Mouse (Mus musculus): ENCODE results near the gene Cdk5rap2. TPM values are rescaled to one million over a fixed set of nuclear protein-coding genes. Genes with fewer than 3 reads are reported as not detected.

Gene Cdk5rap2
- polyA plus RNA-seq, 1 experiment from 2014 or later = 14.8 TPM

- Histone ChIP-seq H3K27ac (ENCODE audit: low read depth, low read length) (no peak overlapping the region), H3K9me3 (replicated peaks; ENCODE audit: control insufficient read depth, low read length) (no peaks in the 10 kb centered on the region), H3K27me3 (ENCODE audit: control insufficient read depth, insufficient read depth, low read length) (no peaks in the 10 kb centered on the region), H3K36me3 (ENCODE audit: control insufficient read depth, insufficient read depth, low read length) (no peaks in the 10 kb centered on the region; the same call in 1 of the 2 replicates), H3K9ac (ENCODE audit: low read depth, low read length) (no peak overlapping the region), H3K4me3 (ENCODE audit: low read depth, low read length) (no peak overlapping the region), H3K4me2 (no peak overlapping the region), H3K4me1 (ENCODE audit: control insufficient read depth, insufficient read depth, low read length) (no peaks in the 10 kb centered on the region)
- WGBS (ENCODE audit: insufficient replicate concordance) = 63% methylated on average over 4 of the region's 4 CpGs
- no peak for ATAC-seq (replicated peaks; ENCODE audit: insufficient number of reproducible peaks, low FRiP score, low TSS enrichment)
These were observed 103.0 kb downstream of the Cdk5rap2 start for GRCm38 (mm10) chr4:70307230-70307629.

GRCm38 (mm10) chr4:70303870-70304269, 106.4 kb downstream of the Cdk5rap2 start:
- no peaks in the 10 kb centered on the region for H3K4me1 ChIP-seq (ENCODE audit: control insufficient read depth, insufficient read depth, low read length)
- 73% methylated on average over 4 of the region's 4 CpGs for WGBS (ENCODE audit: insufficient replicate concordance)
- no peak overlapping the region for H3K4me3 ChIP-seq (ENCODE audit: low read depth, low read length)
- no peak overlapping the region for H3K27ac ChIP-seq (ENCODE audit: low read depth, low read length)
- H3K27me3 ChIP-seq (ENCODE audit: control insufficient read depth, insufficient read depth, low read length) = no peaks in the 10 kb centered on the region
- no peak overlapping the region for H3K4me2 ChIP-seq
- ATAC-seq (replicated peaks; ENCODE audit: insufficient number of reproducible peaks, low FRiP score, low TSS enrichment) = no peak
- H3K36me3 ChIP-seq (ENCODE audit: control insufficient read depth, insufficient read depth, low read length) = peaks cover 6% of the 10 kb centered on the region
- H3K9ac ChIP-seq (ENCODE audit: low read depth, low read length) = no peak overlapping the region
- H3K9me3 ChIP-seq (replicated peaks; ENCODE audit: control insufficient read depth, low read length) = no peaks in the 10 kb centered on the region

GRCm38 (mm10) chr4:70301187-70301586, 109.1 kb downstream of the Cdk5rap2 start:
- ATAC-seq (replicated peaks; ENCODE audit: insufficient number of reproducible peaks, low FRiP score, low TSS enrichment) = no peak
- H3K27ac ChIP-seq (ENCODE audit: low read depth, low read length) = no peak overlapping the region
- WGBS (ENCODE audit: insufficient replicate concordance) = 90% methylated on average over 9 of the region's 9 CpGs
- H3K4me3 ChIP-seq (ENCODE audit: low read depth, low read length) = no peak overlapping the region
- H3K4me2 ChIP-seq = no peak overlapping the region
- H3K9ac ChIP-seq (ENCODE audit: low read depth, low read length) = no peak overlapping the region
- no peaks in the 10 kb centered on the region for H3K27me3 ChIP-seq (ENCODE audit: control insufficient read depth, insufficient read depth, low read length)
- no peaks in the 10 kb centered on the region for H3K9me3 ChIP-seq (replicated peaks; ENCODE audit: control insufficient read depth, low read length)
- peaks cover 9% of the 10 kb centered on the region for H3K36me3 ChIP-seq (ENCODE audit: control insufficient read depth, insufficient read depth, low read length)
- no peaks in the 10 kb centered on the region for H3K4me1 ChIP-seq (ENCODE audit: control insufficient read depth, insufficient read depth, low read length)

GRCm38 (mm10) chr4:70289361-70289760, 120.9 kb downstream of the Cdk5rap2 start:
- Histone ChIP-seq H3K36me3 (ENCODE audit: control insufficient read depth, insufficient read depth, low read length) (peaks cover 4% of the 10 kb centered on the region), H3K9me3 (replicated peaks; ENCODE audit: control insufficient read depth, low read length) (no peaks in the 10 kb centered on the region), H3K9ac (ENCODE audit: low read depth, low read length) (no peak overlapping the region), H3K4me1 (ENCODE audit: control insufficient read depth, insufficient read depth, low read length) (0 out of 2 replicates have a peak, but pooled peaks cover 3% of the 10 kb centered on the region), H3K27me3 (ENCODE audit: control insufficient read depth, insufficient read depth, low read length) (no peaks in the 10 kb centered on the region), H3K4me2 (no peak overlapping the region), H3K27ac (ENCODE audit: low read depth, low read length) (no peak overlapping the region), H3K4me3 (ENCODE audit: low read depth, low read length) (no peak overlapping the region)
- no peak for ATAC-seq (replicated peaks; ENCODE audit: insufficient number of reproducible peaks, low FRiP score, low TSS enrichment)
- WGBS (ENCODE audit: insufficient replicate concordance) = 92% methylated on average over 6 of the region's 6 CpGs

- H3K27me3 ChIP-seq (ENCODE audit: control insufficient read depth, insufficient read depth, low read length) = no peaks in the 10 kb centered on the region
- ATAC-seq (replicated peaks; ENCODE audit: insufficient number of reproducible peaks, low FRiP score, low TSS enrichment) = no peak
- H3K36me3 ChIP-seq (ENCODE audit: control insufficient read depth, insufficient read depth, low read length) = peaks cover 6% of the 10 kb centered on the region
- no peak overlapping the region for H3K4me3 ChIP-seq (ENCODE audit: low read depth, low read length)
- H3K4me2 ChIP-seq = no peak overlapping the region
- no peak overlapping the region for H3K27ac ChIP-seq (ENCODE audit: low read depth, low read length)
- H3K9me3 ChIP-seq (replicated peaks; ENCODE audit: control insufficient read depth, low read length) = no peaks in the 10 kb centered on the region
- no peak overlapping the region for H3K9ac ChIP-seq (ENCODE audit: low read depth, low read length)
- 90% methylated on average over 9 of the region's 9 CpGs for WGBS (ENCODE audit: insufficient replicate concordance)
- 0 out of 2 replicates have a peak, but pooled peaks cover 3% of the 10 kb centered on the region for H3K4me1 ChIP-seq (ENCODE audit: control insufficient read depth, insufficient read depth, low read length)
These were observed 127.1 kb downstream of the Cdk5rap2 start for GRCm38 (mm10) chr4:70283163-70283562.

- H3K4me1 ChIP-seq (ENCODE audit: control insufficient read depth, insufficient read depth, low read length) = no peaks in the 10 kb centered on the region
- H3K36me3 ChIP-seq (ENCODE audit: control insufficient read depth, insufficient read depth, low read length) = peaks cover 5% of the 10 kb centered on the region; the same call in 1 of the 2 replicates
- no peaks in the 10 kb centered on the region for H3K9me3 ChIP-seq (replicated peaks; ENCODE audit: control insufficient read depth, low read length)
- ATAC-seq (replicated peaks; ENCODE audit: insufficient number of reproducible peaks, low FRiP score, low TSS enrichment) = no peak
- H3K9ac ChIP-seq (ENCODE audit: low read depth, low read length) = no peak overlapping the region
- H3K27ac ChIP-seq (ENCODE audit: low read depth, low read length) = no peak overlapping the region
- no peak overlapping the region for H3K4me3 ChIP-seq (ENCODE audit: low read depth, low read length)
- no peaks in the 10 kb centered on the region for H3K27me3 ChIP-seq (ENCODE audit: control insufficient read depth, insufficient read depth, low read length)
- H3K4me2 ChIP-seq = no peak overlapping the region
- 94% methylated on average over 4 of the region's 4 CpGs for WGBS (ENCODE audit: insufficient replicate concordance)
These were observed 131.4 kb downstream of the Cdk5rap2 start for GRCm38 (mm10) chr4:70278882-70279281.

- 90% methylated on average over 3 of the region's 3 CpGs for WGBS (ENCODE audit: insufficient replicate concordance)
- no peak for ATAC-seq (replicated peaks; ENCODE audit: insufficient number of reproducible peaks, low FRiP score, low TSS enrichment)
- H3K36me3 ChIP-seq (ENCODE audit: control insufficient read depth, insufficient read depth, low read length) = 0 out of 2 replicates have a peak, but pooled peaks cover 3% of the 10 kb centered on the region
These were observed 132.2 kb downstream of the Cdk5rap2 start for GRCm38 (mm10) chr4:70278057-70278456.

GRCm38 (mm10) chr4:70272943-70273342, 137.3 kb downstream of the Cdk5rap2 start:
- H3K9me3 ChIP-seq (replicated peaks; ENCODE audit: control insufficient read depth, low read length) = no peaks in the 10 kb centered on the region
- no peaks in the 10 kb centered on the region for H3K4me1 ChIP-seq (ENCODE audit: control insufficient read depth, insufficient read depth, low read length)
- H3K4me2 ChIP-seq = no peak overlapping the region
- WGBS (ENCODE audit: insufficient replicate concordance) = 91% methylated on average over 4 of the region's 4 CpGs
- no peak for ATAC-seq (replicated peaks; ENCODE audit: insufficient number of reproducible peaks, low FRiP score, low TSS enrichment)
- H3K27me3 ChIP-seq (ENCODE audit: control insufficient read depth, insufficient read depth, low read length) = no peaks in the 10 kb centered on the region
- no peak overlapping the region for H3K4me3 ChIP-seq (ENCODE audit: low read depth, low read length)
- H3K36me3 ChIP-seq (ENCODE audit: control insufficient read depth, insufficient read depth, low read length) = 0 out of 2 replicates have a peak, but pooled peaks cover 3% of the 10 kb centered on the region
- H3K27ac ChIP-seq (ENCODE audit: low read depth, low read length) = no peak overlapping the region
- H3K9ac ChIP-seq (ENCODE audit: low read depth, low read length) = no peak overlapping the region

More at GRCm38 (mm10) chr4:70278057-70278456, 132.2 kb downstream of the Cdk5rap2 start:
- H3K4me2 ChIP-seq = no peak overlapping the region
- no peak overlapping the region for H3K9ac ChIP-seq (ENCODE audit: low read depth, low read length)
- no peaks in the 10 kb centered on the region for H3K4me1 ChIP-seq (ENCODE audit: control insufficient read depth, insufficient read depth, low read length)
- no peak overlapping the region for H3K4me3 ChIP-seq (ENCODE audit: low read depth, low read length)
- H3K27me3 ChIP-seq (ENCODE audit: control insufficient read depth, insufficient read depth, low read length) = no peaks in the 10 kb centered on the region
- H3K27ac ChIP-seq (ENCODE audit: low read depth, low read length) = no peak overlapping the region
- H3K9me3 ChIP-seq (replicated peaks; ENCODE audit: control insufficient read depth, low read length) = no peaks in the 10 kb centered on the region

- H3K9me3 ChIP-seq (replicated peaks; ENCODE audit: control insufficient read depth, low read length) = no peaks in the 10 kb centered on the region
- H3K9ac ChIP-seq (ENCODE audit: low read depth, low read length) = no peak overlapping the region
- H3K4me1 ChIP-seq (ENCODE audit: control insufficient read depth, insufficient read depth, low read length) = no peaks in the 10 kb centered on the region
- H3K4me3 ChIP-seq (ENCODE audit: low read depth, low read length) = no peak overlapping the region
- H3K36me3 ChIP-seq (ENCODE audit: control insufficient read depth, insufficient read depth, low read length) = 0 out of 2 replicates have a peak, but pooled peaks cover 3% of the 10 kb centered on the region
- ATAC-seq (replicated peaks; ENCODE audit: insufficient number of reproducible peaks, low FRiP score, low TSS enrichment) = no peak
- no peaks in the 10 kb centered on the region for H3K27me3 ChIP-seq (ENCODE audit: control insufficient read depth, insufficient read depth, low read length)
- H3K27ac ChIP-seq (ENCODE audit: low read depth, low read length) = no peak overlapping the region
- no peak overlapping the region for H3K4me2 ChIP-seq
- WGBS (ENCODE audit: insufficient replicate concordance) = 81% methylated on average over 4 of the region's 4 CpGs
These were observed 137.7 kb downstream of the Cdk5rap2 start for GRCm38 (mm10) chr4:70272527-70272926.
